Mouse (Mus musculus) urinary bladder, postnatal 10 days (tissue): ENCODE results near the gene Adcy5.

ENCODE experiments used
- DNase-seq: peaks from one replicate; pipeline ENCODE4 v3.0.0; 2022; ENCODE audit warnings: low spot score

The Adcy5 gene

DNA sequence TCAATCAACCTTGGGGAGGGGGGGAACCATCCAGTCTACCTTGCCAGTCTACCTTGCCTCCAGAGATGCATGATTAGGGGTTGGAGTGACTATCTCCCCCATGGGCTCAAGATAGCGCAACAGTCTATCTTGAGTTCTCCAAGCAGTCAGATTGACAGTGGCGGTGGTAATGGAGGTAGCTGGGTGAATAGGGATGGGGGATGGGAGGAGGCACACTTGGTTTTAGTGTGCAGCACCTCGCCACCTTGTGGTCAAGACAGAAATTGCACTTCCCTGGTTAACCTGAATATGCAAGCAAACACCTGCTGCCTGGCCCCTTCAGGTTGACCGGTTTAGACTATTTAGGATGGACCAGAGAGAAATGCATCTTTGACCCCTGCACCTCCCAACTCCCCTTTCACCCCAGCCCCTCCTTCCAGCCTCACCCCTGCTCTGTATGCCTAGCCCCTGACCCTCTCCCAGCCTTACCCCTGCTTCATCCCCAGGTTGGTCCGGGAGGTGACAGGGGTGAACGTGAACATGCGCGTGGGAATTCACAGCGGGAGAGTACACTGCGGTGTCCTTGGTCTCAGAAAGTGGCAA lies 115.8 kb downstream of the Adcy5 start:
- peak; percentile 65 for DNase-seq

DNA sequence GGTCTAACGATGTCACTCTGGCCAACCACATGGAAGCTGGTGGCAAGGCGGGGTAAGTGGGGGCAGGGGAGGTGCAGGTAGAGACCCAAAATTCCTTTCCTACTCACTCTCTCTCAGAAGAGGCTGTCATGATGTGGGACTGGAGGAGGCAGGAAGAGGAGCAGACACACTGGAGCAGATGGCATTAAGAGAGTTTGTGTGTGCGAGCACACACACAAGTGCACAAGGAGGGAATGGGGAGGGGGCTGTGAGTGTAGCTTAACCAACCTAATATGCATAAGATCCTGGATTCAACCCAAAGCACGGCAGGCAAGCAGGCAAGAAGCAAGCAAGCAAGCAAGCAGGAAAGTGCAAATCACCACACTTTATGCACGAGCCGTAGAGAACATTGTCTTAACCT lies 116.3 kb downstream of the Adcy5 start:
- no peak for DNase-seq

DNA sequence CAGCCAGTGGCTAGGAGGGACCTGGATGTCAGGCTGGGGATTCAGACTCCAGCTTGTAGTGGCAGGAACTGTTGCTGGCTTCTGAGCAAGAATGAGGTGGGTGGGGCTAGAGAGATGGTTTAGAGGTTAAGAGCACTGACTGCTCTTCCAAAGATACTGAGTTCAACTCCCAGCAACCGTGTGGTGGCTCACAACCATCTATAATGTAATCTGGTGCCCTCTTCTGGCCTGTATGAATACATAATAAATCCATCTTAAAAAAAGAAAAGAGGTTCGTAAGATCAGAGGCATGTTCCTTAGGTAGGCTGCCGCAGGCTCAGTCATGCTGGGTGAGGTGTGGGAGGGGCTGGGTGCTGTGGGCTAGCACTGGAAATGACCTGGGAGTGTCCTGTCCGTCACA lies 116.9 kb downstream of the Adcy5 start:
- no peak for DNase-seq

DNA sequence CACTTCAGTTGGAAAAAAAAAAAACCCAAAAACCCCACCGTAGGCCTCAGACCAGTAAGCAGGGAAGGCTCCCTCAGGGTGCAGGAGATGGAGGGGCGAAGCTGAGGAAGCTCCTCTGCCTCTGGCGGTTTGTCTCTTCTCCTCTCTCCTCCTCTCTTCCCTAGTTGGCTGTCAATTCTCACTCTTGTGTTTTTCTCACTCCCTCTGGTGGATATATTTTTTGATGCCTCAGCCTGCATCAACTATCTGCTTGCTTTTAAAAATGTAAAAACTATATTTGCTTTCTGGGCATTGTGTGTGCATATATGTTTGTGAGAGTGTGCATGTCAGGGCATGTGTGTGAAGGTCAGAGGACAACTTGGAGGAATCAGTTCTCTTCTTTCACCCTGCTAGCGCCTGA lies 117.7 kb downstream of the Adcy5 start:
- no peak for DNase-seq

DNA sequence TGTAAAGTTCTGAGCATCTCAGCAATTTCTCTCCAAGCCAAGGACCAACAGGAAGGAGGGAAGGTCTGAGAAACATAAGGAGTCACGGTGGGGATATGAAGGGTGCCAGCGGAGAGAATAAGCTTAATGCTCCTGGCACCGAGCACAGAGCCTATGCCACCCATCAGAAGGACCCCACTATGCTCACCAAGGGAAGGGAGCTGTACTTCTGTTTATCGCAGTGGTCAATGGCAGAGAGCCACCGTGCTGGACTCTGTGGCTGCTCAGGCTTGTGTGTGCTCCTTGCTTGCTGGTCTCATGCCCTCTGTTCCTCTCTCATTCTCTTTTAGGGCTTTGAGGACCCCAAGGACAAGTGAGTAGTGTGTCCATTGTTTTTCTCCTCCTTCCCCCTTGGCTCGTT lies 123.5 kb downstream of the Adcy5 start:
- no peak for DNase-seq

DNA sequence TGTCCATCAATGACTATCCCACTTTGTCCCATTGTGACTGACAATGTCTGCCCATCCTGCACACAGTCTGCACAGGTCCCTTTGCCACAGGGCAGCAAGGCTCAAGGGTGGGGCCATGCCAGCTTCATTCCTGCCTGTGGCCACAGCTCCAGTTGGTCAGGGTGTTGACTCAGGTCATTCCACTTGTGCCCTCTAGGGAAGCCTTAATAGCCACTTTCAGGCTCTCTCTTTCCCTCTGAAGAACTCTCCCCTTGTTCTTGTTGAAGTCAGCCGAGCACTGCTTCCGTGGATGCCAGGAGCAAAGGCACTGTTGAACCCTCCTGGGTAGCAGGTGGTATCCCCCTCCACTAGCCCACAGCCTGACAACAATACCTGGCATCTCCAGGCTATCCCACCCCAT lies 127.8 kb downstream of the Adcy5 start:
- DNase-seq = no peak

DNA sequence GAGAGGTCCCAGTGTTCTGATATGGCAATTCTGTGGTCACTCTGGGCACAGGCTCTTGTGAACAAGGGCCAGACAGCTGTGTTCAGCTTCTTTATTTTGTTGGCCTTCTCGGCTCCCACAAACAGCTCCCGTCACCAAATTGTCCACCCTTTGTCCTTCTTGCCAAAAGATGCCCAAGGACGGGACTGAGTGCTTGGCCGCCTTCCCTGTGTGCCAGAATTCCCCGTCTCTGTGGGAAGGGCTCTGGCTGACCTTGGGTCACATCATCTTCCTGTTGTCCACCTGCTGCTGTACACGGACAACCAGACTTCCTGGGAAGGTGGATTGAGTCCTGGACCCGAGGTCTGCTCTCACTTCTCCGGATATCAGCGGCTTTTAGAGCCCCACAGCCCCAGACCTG lies 131.1 kb downstream of the Adcy5 start:
- no peak for DNase-seq

DNA sequence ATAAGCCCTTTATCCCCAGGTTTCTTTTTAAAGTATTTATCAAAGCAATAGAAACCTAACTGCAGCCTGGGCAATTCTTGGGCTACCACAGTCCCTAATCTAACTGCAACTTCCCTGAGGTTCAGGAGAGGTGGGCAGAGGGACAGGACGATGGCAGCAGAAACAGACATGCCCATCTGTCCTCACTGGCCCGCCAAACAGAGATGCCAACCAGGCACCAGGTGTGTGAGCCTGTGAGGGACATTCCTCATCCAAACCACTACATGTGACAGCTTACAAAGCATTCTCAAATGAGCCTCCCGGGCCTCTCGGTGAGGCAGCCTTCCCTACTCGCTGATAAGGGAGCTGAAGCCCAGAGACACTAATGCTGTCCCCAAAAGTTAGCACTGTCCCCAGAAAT lies 132.6 kb downstream of the Adcy5 start:
- DNase-seq = no peak

DNA sequence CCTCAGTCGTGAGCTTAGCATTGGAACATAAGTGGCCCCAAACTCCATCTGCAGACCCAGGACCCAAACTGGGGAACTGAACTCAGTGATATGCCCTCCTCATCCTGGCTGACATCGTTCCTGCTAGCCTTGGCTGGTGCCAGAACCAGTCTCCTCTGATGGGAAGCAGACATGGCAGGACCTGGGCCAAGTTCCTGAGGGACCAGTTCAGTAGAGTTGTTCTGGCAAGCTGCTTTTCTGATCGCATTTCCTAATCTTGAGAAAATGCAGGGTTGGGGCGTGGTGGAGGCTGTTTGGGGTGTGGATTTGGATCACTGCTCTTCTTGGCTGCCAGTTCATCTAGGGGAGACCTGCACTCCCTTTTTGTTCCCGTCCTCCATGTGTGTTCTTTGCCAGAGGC lies 143.1 kb downstream of the Adcy5 start:
- DNase-seq = no peak

DNA sequence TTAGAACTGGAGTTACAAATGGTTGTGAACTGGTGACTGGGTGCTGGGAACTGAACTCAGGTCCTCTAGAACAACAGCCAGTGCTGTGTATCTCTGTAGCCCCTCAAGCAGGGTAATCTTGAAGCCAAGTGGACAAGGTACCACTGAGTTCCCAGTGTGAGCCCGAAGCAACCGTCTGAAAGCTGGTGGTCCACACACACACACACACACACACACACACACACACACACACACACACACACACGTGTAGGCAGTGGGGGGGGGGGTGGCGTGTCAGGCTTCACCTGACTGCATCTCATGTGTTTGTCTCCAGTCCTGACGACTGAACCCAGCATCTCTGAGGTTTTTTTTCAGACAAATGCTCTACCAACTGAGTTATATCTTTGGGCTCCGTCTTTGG lies 145.5 kb downstream of the Adcy5 start:
- no peak for DNase-seq

DNA sequence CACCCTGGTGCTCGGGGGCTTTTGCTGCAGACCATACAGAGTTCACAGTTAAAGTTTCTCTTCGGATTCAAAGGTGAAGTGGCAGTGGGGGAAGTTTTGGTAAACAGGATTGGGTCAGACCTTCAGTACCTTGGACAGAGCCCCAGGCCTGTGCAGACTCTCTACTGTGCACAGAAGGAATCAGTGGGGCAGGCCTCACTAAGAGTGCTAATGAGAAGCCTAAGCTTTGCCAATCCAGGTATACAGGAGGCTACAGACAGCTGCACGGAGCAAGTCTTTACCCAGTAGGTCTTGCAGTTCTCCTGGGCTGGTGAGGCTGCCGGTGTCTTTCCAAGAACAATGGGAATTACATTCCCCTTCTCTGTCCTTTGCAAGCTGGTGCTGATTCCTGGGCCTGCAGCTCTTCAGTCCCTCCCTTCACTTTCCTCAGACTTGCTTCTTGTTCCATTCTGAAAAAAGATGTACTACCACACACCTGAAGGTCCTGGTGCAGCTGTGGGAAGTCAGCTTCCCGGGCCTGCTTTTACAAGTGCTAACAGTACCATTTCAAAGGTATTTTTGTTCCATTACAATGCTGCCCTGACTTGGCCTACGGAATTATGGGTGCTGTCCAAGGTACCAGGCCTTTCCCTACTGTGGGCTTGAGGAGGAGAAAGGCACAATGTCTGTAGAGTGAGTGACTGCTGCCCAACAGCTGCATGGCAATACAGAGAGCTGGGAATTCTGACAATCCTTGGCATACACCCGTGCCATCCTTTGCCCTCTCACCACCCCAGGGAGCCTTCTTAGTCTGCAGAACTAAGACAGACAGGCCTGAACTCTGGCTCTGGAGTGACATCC lies 148.0 kb downstream of the Adcy5 start:
- DNase-seq = no peak

DNA sequence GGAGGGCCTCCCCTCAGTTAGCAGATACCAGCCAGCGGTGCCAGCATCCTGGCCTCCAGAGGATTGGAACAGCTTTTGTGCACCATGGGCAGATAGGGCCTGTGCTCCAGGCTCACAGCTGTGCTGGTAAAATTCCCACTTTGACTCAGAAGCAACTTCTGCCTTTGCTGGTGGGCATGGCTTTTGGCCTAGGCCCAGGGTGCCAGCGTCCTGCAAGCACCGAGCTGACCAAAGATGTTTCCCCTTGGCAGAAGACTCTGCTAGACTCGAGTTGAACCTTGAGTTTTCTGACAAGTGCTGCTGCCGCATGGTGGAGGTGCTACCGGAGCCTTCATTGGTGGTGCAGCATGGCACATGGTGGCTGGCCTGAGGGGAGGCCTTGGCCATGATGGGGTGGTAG lies 149.0 kb downstream of the Adcy5 start:
- no peak for DNase-seq

DNA sequence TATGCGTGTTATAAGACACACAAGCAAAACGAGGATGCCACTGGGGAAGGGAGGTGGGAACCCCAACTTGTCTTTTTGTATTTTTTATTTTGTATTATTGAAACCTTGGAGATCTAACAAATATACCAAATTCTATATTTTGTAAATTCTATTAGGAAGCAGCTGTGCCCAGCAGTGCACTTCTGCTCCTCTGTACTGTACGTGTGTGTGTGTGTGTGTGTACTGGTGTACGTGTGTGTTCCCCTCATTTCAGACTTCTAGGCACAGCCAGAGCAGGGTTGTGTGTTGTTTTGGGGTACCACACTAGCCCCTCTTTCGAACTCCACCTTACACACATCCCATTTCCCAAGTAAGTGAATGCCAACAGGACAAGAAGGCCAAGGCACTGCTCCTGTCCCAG lies 149.7 kb downstream of the Adcy5 start:
- no peak for DNase-seq

DNA sequence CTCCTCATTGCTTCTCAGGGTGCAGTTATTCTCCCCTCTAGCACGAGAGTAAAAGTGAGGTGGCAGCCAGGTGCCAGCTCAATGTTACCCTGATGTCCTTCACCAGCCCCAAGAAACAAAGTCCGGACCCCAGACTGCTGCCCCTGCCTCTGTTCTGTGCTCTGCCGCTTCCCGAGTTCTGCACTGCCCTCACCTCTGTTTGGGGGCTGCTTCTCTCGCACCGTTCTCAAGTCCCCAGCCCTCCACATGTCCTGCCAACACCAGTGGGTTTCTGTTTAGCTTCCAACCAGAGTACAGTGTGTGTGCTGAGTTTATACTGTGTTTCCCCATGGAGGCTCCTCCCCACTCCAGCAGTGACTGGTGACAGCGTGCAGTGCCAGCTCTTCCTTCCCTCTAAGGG lies 150.5 kb downstream of the Adcy5 start:
- DNase-seq = no peak

DNA sequence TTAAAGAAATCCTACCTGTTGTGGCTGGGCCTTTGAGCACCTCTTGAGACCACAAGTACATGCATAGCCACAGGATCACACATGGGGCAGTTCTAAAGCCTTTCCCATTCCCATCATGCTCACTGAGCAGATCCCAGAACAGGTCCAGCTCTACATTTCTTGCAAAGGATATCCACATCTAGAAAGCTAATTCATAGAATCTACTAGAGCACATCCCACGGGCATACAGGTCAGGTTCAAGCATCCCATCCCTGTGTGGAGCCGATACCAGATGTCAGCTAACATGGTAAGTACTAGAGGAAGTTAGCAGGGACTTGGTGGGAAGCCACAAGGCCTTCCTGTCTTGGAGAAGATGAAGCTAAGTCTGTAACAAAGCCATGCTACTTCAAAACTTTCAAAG lies 152.0 kb downstream of the Adcy5 start:
- no peak for DNase-seq

DNA sequence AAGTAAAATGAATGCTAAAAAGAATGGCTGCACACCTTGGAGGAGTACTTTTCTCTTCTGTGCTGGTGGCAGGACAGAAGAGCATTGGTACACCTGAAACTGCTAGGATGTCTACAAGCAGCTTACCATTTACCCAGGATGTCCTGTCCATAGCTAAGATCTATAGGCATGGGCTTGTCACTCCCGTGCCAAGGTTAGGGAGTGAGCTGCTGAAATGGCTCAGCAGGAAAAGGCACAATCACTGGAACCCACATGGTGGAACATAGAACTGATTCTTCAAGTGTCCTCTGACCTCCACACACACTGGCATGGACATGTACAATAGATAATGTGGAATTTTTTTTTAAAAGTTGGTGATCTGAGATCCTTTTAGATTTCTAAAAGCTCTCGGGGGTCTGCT lies 152.7 kb downstream of the Adcy5 start:
- DNase-seq = no peak

DNA sequence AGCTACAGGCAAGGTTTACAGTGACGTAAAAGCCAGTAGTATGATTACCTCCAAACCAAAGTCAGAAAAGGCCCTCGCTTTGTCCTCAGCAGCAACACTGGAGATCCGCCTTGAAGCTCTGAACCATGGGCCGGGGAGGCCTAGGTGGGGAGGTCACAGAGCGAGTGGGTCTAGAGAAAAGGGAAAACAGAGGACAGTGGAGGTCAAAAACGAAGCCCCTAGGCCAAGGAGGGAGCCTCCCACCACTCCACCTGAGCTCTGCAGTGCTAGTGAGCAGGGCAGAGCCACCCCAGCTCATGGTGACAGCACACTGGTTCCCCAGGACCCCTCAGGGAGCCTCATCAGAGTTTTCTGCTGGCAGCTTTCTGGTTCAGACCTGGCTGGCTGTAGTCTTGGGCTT lies 153.3 kb downstream of the Adcy5 start:
- DNase-seq = no peak

DNA sequence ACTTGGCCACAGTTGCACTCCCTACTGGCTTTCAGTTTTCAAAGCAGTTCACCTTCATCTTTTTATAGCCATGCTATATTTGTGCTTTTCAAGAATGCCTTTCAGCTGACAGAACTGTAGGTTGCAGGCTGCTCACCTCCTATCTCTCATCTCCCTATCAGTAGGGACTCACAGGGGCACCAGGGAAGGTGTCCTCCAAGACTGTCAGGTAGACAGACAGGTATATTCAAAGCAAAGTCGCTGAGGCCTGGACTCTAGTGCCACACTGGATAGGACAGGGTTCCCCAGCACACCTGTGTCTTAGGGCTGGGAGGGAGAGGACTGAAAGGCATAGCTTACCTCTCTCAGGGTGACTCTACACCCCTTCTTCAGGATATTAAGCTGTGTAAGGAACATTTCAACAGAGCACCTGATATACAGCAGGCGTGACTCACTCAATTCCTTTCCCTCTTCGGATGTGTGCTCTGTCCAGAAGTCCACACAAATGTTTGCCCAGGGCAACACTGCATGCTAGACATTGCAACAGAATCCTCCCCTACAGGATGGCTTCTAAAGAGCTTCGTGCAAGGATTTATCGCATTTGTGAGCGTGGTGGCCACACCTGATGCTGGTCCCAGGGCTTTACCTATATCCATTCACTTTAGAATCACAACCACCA lies 153.9 kb downstream of the Adcy5 start:
- DNase-seq = no peak

DNA sequence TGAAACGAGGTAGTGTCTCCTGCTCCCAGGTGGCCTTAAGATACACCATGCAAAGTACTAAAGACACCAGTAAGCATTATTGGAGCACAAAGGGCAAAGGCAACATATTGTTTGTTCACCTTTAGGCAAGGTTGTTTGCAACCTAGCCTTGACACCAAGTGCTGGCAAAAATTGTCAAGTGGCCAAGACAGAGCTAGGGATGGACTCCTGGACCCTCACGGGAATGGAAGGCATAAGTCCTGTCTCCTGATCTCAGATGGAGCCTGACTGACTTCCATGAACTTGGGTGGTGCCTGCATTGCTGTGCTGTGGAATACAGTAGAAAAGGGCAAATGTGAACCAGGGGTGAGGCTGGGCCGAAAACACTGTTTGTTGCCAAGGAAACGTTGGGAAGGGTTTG lies 155.0 kb downstream of the Adcy5 start:
- no peak for DNase-seq

DNA sequence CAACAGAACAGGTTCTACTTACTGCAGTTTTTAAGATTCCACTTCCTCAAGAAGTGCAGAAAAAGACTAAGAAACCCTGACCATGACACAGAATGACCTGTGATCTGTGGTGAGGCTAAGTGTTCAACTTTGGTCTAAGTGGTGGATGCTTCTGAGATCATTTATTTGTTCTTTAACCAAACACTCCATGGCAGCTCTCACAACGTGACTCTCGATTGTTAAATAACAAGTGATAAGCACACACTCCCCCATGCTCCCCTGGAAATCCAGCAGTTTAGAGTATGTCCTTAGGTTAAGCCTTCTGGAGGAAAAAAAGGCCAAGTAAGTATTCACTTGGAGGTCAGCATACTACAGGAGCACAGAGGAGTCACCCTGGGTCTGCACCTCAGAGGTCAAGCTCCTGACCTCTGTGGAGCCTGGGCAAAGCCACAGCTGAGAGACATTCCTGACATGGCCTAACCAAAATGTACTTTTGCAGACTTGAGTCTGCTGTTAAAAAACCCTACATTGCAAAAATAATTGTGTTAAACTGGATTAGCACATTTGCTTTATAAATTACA lies 156.0 kb downstream of the Adcy5 start:
- DNase-seq = no peak

DNA sequence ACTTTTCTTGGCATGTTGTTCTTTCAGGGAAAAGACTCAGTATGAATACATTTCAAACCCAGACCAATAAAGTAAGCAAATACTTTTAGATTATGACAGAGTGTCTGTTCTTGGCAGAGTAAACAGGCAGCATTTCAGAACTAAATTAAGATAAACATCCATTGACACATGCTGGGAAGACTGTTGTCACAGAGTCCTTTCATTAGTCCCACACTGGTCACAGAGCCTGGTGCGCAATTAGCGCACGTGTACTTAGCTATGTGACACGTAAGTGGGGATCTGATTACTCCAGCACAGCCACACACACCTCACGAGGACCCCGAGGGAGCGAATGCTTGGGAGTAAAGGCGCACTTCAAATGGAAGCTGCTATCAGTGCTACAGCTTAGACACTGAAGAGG lies 156.9 kb downstream of the Adcy5 start:
- DNase-seq = no peak

DNA sequence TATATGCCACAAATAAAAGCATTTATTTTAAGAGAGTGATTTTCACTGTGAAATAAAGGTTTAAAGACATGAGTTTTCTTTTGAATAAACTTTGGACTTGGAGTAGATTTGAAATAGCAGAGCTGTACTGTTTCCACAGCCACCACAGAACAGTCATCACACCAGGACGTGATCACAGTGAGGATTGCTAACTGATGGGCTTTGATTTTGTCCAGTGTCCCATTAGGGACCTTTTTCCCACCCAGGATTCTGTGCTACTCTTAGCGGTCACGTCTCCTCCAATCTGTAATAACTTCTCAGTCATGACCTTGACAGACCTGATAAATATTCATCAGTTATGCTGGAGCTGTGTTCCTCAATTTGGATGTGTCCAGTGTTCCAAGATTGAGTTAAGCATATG lies 160.8 kb downstream of the Adcy5 start:
- no peak for DNase-seq

DNA sequence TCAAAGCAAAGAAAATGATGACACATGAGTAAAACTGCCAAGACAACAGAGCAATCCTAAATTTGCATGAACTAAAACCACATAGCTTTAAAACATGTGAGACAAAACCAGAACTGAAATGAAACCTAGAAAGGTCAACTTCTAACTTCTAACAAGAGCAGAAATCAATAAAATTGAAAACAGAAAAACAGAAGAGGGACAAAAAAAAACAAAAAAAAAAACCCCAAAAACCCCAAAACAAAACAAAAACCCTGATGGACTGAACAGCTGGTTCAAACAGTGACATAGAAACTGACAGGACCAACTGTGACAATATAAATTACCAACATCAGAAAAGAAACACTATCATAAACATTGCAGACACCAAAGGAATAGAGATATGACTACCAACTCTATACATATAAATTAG lies 162.2 kb downstream of the Adcy5 start:
- no peak for DNase-seq
